Mouse (Mus musculus) right cerebral cortex, adult 18-20 months (tissue): Measurements from ENCODE around the gene Dnajb3.
A peak's percentile ranks its signal among the peaks of the same experiment; 100 is the strongest.

ENCODE experiments used
- DNase-seq: peaks from one replicate; pipeline ENCODE4 v3.0.0; 2022; ENCODE audit warnings: mixed read lengths

Dnajb3 gene

GRCm38 (mm10) chr1:88205294-88205922 is at the start of gene Dnajb3:
Gene Dnajb3, minus strand, starts transcription at chr1:88205782.
- peak; percentile 90 for DNase-seq

GRCm38 (mm10) chr1:88254793-88255465 is 49.3 kb upstream of the Dnajb3 start:
- DNase-seq: no peak

GRCm38 (mm10) chr1:88253540-88253939 is 48.0 kb upstream of the Dnajb3 start:
- DNase-seq: no peak

GRCm38 (mm10) chr1:88253106-88253505 is 47.5 kb upstream of the Dnajb3 start:
- DNase-seq: no peak

GRCm38 (mm10) chr1:88250023-88250422 is 44.4 kb upstream of the Dnajb3 start:
- no peak for DNase-seq

GRCm38 (mm10) chr1:88249596-88249995 is 44.0 kb upstream of the Dnajb3 start:
- no peak for DNase-seq

- DNase-seq: no peak
Measured at GRCm38 (mm10) chr1:88248658-88249057, 43.1 kb upstream of the Dnajb3 start.

- no peak for DNase-seq
Measured at GRCm38 (mm10) chr1:88247660-88248059, 42.1 kb upstream of the Dnajb3 start.

GRCm38 (mm10) chr1:88246386-88246785 is 40.8 kb upstream of the Dnajb3 start:
- no peak for DNase-seq

- DNase-seq: no peak
Measured at GRCm38 (mm10) chr1:88245881-88246280, 40.3 kb upstream of the Dnajb3 start.

GRCm38 (mm10) chr1:88243861-88244260 is 38.3 kb upstream of the Dnajb3 start:
- no peak for DNase-seq

GRCm38 (mm10) chr1:88240579-88240978 is 35.0 kb upstream of the Dnajb3 start:
- DNase-seq: no peak

GRCm38 (mm10) chr1:88240072-88240471 is 34.5 kb upstream of the Dnajb3 start:
- DNase-seq: no peak

- DNase-seq: no peak
Measured at GRCm38 (mm10) chr1:88238771-88239170, 33.2 kb upstream of the Dnajb3 start.

- DNase-seq: no peak
Measured at GRCm38 (mm10) chr1:88237311-88237710, 31.7 kb upstream of the Dnajb3 start.

- DNase-seq: no peak
Measured at GRCm38 (mm10) chr1:88235894-88236415, 30.4 kb upstream of the Dnajb3 start.

GRCm38 (mm10) chr1:88235046-88235893 is 29.7 kb upstream of the Dnajb3 start:
- no peak for DNase-seq

GRCm38 (mm10) chr1:88234646-88235045 is 29.1 kb upstream of the Dnajb3 start:
- DNase-seq: no peak

- no peak for DNase-seq
Measured at GRCm38 (mm10) chr1:88234248-88234610, 28.6 kb upstream of the Dnajb3 start.

GRCm38 (mm10) chr1:88233421-88234247 is 28.1 kb upstream of the Dnajb3 start:
- DNase-seq: no peak

- DNase-seq: no peak
Measured at GRCm38 (mm10) chr1:88232664-88233380, 27.2 kb upstream of the Dnajb3 start.
